Mouse (Mus musculus) heart, adult 8-10 months (tissue): ENCODE results near the gene Rbmy. TPM values are rescaled to one million over a fixed set of nuclear protein-coding genes. Genes with fewer than 3 reads are reported as not detected.
"Not testable (repeated sequence)": the region's sequence is repeated elsewhere in the genome, so short reads cannot be mapped to it uniquely, and the experiment has no call there.

Source experiments
- DNase-seq: peaks from one replicate; pipeline ENCODE4 v3.0.0; 2022; ENCODE audit warnings: low spot score
- total RNA-seq, 4 experiments: library from RNA; stranded (reverse); gene quantifications; 2 replicates each; pipeline ENCODE4 v1.2.4; 2022

The Rbmy gene
- not detected for total RNA-seq

GRCm38 (mm10) chrY:2830380-2830779, at the start of gene Rbmy, which contains the start of gene Gm10256:
Gene Rbmy (plus strand): TSS chrY:2830680.
Gene Gm10256 (plus strand): TSS chrY:2830699.
- not testable (repeated sequence) for DNase-seq

GRCm38 (mm10) chrY:2796105-2796504, 34.4 kb upstream of the Rbmy start, which contains the start of gene Gm4064:
Gene Gm4064 (minus strand): TSS chrY:2796205.
- DNase-seq: not testable (repeated sequence)

Other genes with a start within 250 kb of the Rbmy start
- gene H2al2c, start 231.6 kb upstream of the Rbmy start, total RNA-seq: not detected
- not detected for gene Sry, start 167.0 kb upstream of the Rbmy start, total RNA-seq
- gene H2al2b, start 110.0 kb upstream of the Rbmy start, total RNA-seq: not detected
- not detected for gene Gm4064, start 34.5 kb upstream of the Rbmy start, total RNA-seq
- not detected for gene Gm10256, start within 50 bp of the Rbmy start, total RNA-seq
- gene Gm10352, start 70.3 kb downstream of the Rbmy start, total RNA-seq: not detected
- not detected for gene Gm29289, start 101.9 kb downstream of the Rbmy start, total RNA-seq